Mouse (Mus musculus) CH12.LX (cell line): ENCODE data around the gene Trpv1.

ENCODE experiments used
- CTCF ChIP-seq, 2 experiments: IDR thresholded peaks in 1 of 2; conservative IDR thresholded peaks in 1 of 2; 2 replicates each; pipeline ENCODE4 v1.5.1; 2011 to 2012; ENCODE audit warnings: low read depth in 2 of 2, low read length in 2 of 2, improper control_type of control experiment in 1 of 2, inconsistent platforms in 1 of 2, mild to moderate bottlenecking in 1 of 2, moderate library complexity in 1 of 2
- ELF1 ChIP-seq: IDR thresholded peaks from 2 replicates; pipeline ENCODE4 v1.6.1; 2014; ENCODE audit warnings: low read depth, mild to moderate bottlenecking, inconsistent platforms, low read length, improper control_type of control experiment
- EP300 ChIP-seq: IDR thresholded peaks from 2 replicates; pipeline ENCODE4 v1.6.1; 2011; ENCODE audit warnings: low read length, improper control_type of control experiment
- KAT2A ChIP-seq: IDR thresholded peaks from 2 replicates; pipeline ENCODE4 v1.6.1; 2012; ENCODE audit warnings: low read length, improper control_type of control experiment, inconsistent platforms; ENCODE audit not compliant: insufficient replicate concordance
- MAFK ChIP-seq: IDR thresholded peaks from 2 replicates; pipeline ENCODE4 v1.6.1; 2011; ENCODE audit warnings: low read length, improper control_type of control experiment; ENCODE audit not compliant: insufficient replicate concordance
- MXI1 ChIP-seq: IDR thresholded peaks from 2 replicates; pipeline ENCODE4 v1.6.1; 2011; ENCODE audit warnings: mild to moderate bottlenecking, low read depth, low read length, improper control_type of control experiment
- NRF1 ChIP-seq: IDR thresholded peaks from 2 replicates; pipeline ENCODE4 v1.6.1; 2014; ENCODE audit warnings: low read depth, mild to moderate bottlenecking, inconsistent platforms, low read length, improper control_type of control experiment, moderate library complexity
- POLR2AphosphoS2 ChIP-seq: IDR thresholded peaks from 2 replicates; pipeline ENCODE4 v1.6.1; 2011; ENCODE audit warnings: low read depth, low read length, improper control_type of control experiment
- RAD21 ChIP-seq: IDR thresholded peaks from 2 replicates; pipeline ENCODE4 v1.6.1; 2011; ENCODE audit warnings: low read depth, mild to moderate bottlenecking, low read length, improper control_type of control experiment, moderate library complexity
- ZKSCAN1 ChIP-seq: IDR thresholded peaks from 2 replicates; pipeline ENCODE4 v1.6.1; 2012; ENCODE audit warnings: low read depth, inconsistent platforms, low read length, improper control_type of control experiment, borderline replicate concordance
- ZNF384 ChIP-seq: IDR thresholded peaks from 2 replicates; pipeline ENCODE4 v1.6.1; 2012; ENCODE audit warnings: low read depth, low read length, improper control_type of control experiment, inconsistent platforms

DNA sequence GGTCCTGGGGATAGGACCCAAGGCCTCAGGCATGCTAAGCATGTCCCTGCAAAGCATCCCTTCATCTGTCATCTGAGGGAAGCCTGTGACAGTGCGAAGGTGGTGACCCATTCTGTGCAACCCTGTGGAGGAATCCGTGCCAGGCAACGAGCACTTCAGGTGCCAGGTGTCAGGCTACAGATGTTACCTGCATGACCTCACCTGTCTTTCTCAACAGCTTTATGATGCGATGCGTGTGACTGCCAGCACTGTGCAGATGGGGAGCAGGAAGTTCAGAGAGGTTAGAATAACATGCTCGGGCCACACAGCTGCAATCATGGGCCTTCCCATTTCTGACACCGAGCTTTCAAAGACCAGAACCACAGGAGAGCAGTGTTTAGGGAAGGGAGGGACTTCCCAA is 28.9 kb upstream of the Trpv1 start:
- TF ChIP-seq ELF1 (no peak), POLR2AphosphoS2 (no peak), ZNF384 (no peak), EP300 (no peak), KAT2A (no peak), MAFK (no peak), MXI1 (no peak), NRF1 (no peak), ZKSCAN1 (no peak), RAD21 (no peak), CTCF (conservative IDR thresholded peaks at IDR 0.05 in 1 of 2, IDR thresholded peaks at IDR 0.05 in 1 of 2; ENCODE audit: low read depth in 2 of 2, low read length in 2 of 2) (no peak)
